Mouse (Mus musculus) midbrain, postnatal 0 days (tissue): Measurements from ENCODE around the gene Myh7. TPM values are rescaled to one million over a fixed set of nuclear protein-coding genes. Genes with fewer than 3 reads are reported as not detected.
"Not testable (repeated sequence)": the region's sequence is repeated elsewhere in the genome, so short reads cannot be mapped to it uniquely, and the experiment has no call there.

Experiments
- ATAC-seq: fragments of 200-750 bp; cut with Nextera tagmentation; 2 replicates; pipeline ENCODE4 v1.8.0; 2017; ENCODE audit warnings: moderate number of reproducible peaks, mild to moderate bottlenecking, moderate TSS enrichment, moderate library complexity; ENCODE audit not compliant: low FRiP score
- DNase-seq: peaks from one replicate; pipeline ENCODE4 v3.0.0-alpha.2; 2015; ENCODE audit warnings: low spot score
- H3K27ac ChIP-seq: fragments of 300-500 bp; sonication (generic); 2 replicates; pipeline ENCODE4 v1.5.1; 2014; ENCODE audit warnings: low read depth, mild to moderate bottlenecking, low read length, mixed read lengths
- H3K27me3 ChIP-seq: fragments of 300-500 bp; sonication (generic); 2 replicates; pipeline ENCODE4 v1.6.1; 2014; ENCODE audit warnings: low read length, control low read depth, mixed read lengths; ENCODE audit not compliant: insufficient read depth
- H3K36me3 ChIP-seq: fragments of 300-500 bp; sonication (generic); 2 replicates; pipeline ENCODE4 v1.6.1; 2014; ENCODE audit warnings: low read length, control low read depth, mixed read lengths; ENCODE audit not compliant: insufficient read depth
- H3K4me1 ChIP-seq: fragments of 300-500 bp; sonication (generic); 2 replicates; pipeline ENCODE4 v1.6.1; 2014; ENCODE audit warnings: mild to moderate bottlenecking, control low read depth, antibody characterized with exemption, low read length, mixed read lengths; ENCODE audit not compliant: insufficient read depth
- H3K4me2 ChIP-seq: fragments of 300-500 bp; sonication (generic); 2 replicates; pipeline ENCODE4 v1.6.1; 2014; ENCODE audit warnings: low read depth, mild to moderate bottlenecking, low read length, mixed read lengths; ENCODE audit not compliant: poor library complexity, severe bottlenecking
- H3K4me3 ChIP-seq: fragments of 300-500 bp; sonication (generic); 2 replicates; pipeline ENCODE4 v1.5.1; 2014; ENCODE audit warnings: low read depth, mild to moderate bottlenecking, low read length, moderate library complexity
- H3K9ac ChIP-seq: fragments of 300-500 bp; sonication (generic); replicated peaks from 2 replicates; pipeline ENCODE4 v1.6.1; 2014; ENCODE audit warnings: mild to moderate bottlenecking, low read length, moderate library complexity, mixed read lengths; ENCODE audit not compliant: poor library complexity, severe bottlenecking
- H3K9me3 ChIP-seq: fragments of 300-500 bp; sonication (generic); 2 replicates; pipeline ENCODE4 v1.6.1; 2016; ENCODE audit warnings: low read length, control low read depth
- CTCF ChIP-seq: IDR thresholded peaks from 2 replicates; pipeline ENCODE4 v1.5.1; 2016; ENCODE audit warnings: antibody characterized with exemption, mild to moderate bottlenecking
- WGBS: fragments of 180-500 bp; shearing (Covaris S2); extraction: QIAGEN DNeasy Blood & Tissue Kit; methylation state at CpG from one replicate; pipeline ENCODE4 v1.1.7; 2014; 5-methylcytosine and 5-hydroxymethylcytosine counted together
- polyA plus RNA-seq: library from polyadenylated mRNA; unstranded; fragments of >200 nt; fragmentation: Nextera tagmentation; extraction: Ambion mirVana; gene quantifications from 2 replicates; pipeline ENCODE4 v1.2.1, GENCODE M21; 2015
- total RNA-seq: library from RNA; depleted of rRNA; stranded (reverse); fragments of >200 nt; gene quantifications from 2 replicates; pipeline ENCODE4 v1.2.3, GENCODE M21; 2014

The Myh7 gene
- total and polyA plus RNA-seq, 2 experiments from 2014 or later: 3.2 to 9.6 TPM

- H3K9me3 ChIP-seq: no peaks in the 10 kb centered on the region
- DNase-seq: no peak
- no peak overlapping the region for H3K27ac ChIP-seq
- TF ChIP-seq CTCF: no peak
- H3K9ac ChIP-seq: no peak overlapping the region
- H3K36me3 ChIP-seq: no peaks in the 10 kb centered on the region
- peaks cover 1% of the 10 kb centered on the region; the same call in 1 of the 2 replicates for H3K4me1 ChIP-seq
- ATAC-seq: no peak
- 50% methylated on average over 12 of the region's 12 CpGs for WGBS
- no peaks in the 10 kb centered on the region for H3K27me3 ChIP-seq
- no peak overlapping the region for H3K4me3 ChIP-seq
- H3K4me2 ChIP-seq: no peak overlapping the region
Measured at GRCm38 (mm10) chr14:55001938-55002686, 7.7 kb upstream of the Myh7 start.

DNA sequence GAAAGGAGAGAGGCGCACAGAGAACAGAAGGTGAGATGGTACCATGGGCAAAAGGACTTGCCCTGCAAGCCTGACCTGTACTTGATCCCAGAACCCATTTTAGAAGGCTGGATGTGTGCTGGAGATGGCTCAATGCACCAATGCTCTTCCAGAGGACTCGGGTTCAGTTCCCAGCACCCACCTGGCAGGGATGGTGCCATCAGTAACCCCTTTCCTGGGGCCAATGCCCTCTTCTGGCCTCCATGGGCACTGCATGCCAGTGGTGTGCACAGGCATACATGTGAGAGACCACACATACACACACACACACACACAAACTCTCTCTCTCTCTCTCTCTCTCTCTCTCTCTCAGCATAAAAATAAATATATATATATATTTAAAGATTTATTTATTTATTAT is 7.0 kb upstream of the Myh7 start:
- H3K4me3 ChIP-seq: no peak overlapping the region
- H3K4me2 ChIP-seq: no peak overlapping the region
- peaks cover 7% of the 10 kb centered on the region for H3K4me1 ChIP-seq
- no peaks in the 10 kb centered on the region for H3K9me3 ChIP-seq
- DNase-seq (no peak), ATAC-seq (no peak)
- H3K36me3 ChIP-seq: no peaks in the 10 kb centered on the region
- H3K9ac ChIP-seq: no peak overlapping the region
- H3K27ac ChIP-seq: no peak overlapping the region
- 100% methylated on average over 2 of the region's 2 CpGs for WGBS
- no peak; the same call in 1 of the 2 replicates for TF ChIP-seq CTCF
- H3K27me3 ChIP-seq: no peaks in the 10 kb centered on the region

- H3K9me3 ChIP-seq: no peaks in the 10 kb centered on the region
- H3K27ac ChIP-seq: no peak overlapping the region
- no peaks in the 10 kb centered on the region for H3K36me3 ChIP-seq
- H3K27me3 ChIP-seq: no peaks in the 10 kb centered on the region
- ATAC-seq (no peak), DNase-seq (no peak)
- no peak overlapping the region for H3K4me3 ChIP-seq
- no peak overlapping the region for H3K9ac ChIP-seq
- TF ChIP-seq CTCF: no peak
- WGBS: 89% methylated on average over 6 of the region's 6 CpGs
- H3K4me2 ChIP-seq: no peak overlapping the region
- H3K4me1 ChIP-seq: peaks cover 10% of the 10 kb centered on the region
Measured at GRCm38 (mm10) chr14:55000814-55001213, 6.4 kb upstream of the Myh7 start.

- WGBS: 78% methylated on average over 5 of the region's 5 CpGs
Measured at GRCm38 (mm10) chr14:54999868-55000267, 5.4 kb upstream of the Myh7 start.

DNA sequence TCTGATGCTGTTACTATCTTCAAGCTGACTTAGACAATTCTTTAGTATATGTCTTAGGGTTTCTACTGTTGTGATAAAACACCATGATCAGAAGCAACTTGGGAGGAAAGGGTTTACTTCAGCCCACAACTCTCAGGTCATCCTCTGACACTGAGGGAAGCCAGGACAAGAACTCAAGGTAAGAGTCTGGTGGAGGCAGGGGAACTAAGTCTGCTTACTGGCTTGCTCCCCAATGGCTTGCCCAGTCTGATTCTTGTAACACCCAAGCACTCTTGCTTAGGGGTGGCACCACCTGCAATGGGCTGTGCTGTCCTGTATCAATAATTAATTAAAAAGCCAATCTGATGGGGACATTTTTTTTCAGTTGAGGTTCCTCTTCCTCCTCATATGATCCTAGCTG is 4.3 kb upstream of the Myh7 start:
- Histone ChIP-seq H3K27ac (no peak overlapping the region), H3K27me3 (no peaks in the 10 kb centered on the region), H3K36me3 (no peaks in the 10 kb centered on the region), H3K4me3 (no peak overlapping the region), H3K4me2 (no peak overlapping the region), H3K9ac (no peak overlapping the region), H3K9me3 (no peaks in the 10 kb centered on the region), H3K4me1 (peaks cover 27% of the 10 kb centered on the region)
- DNase-seq: no peak
- no peak for ATAC-seq
- no peak for TF ChIP-seq CTCF

More at GRCm38 (mm10) chr14:54999868-55000267, 5.4 kb upstream of the Myh7 start:
- not testable (repeated sequence) for H3K27me3 ChIP-seq, H3K4me3 ChIP-seq, H3K27ac ChIP-seq, H3K36me3 ChIP-seq, H3K9ac ChIP-seq, H3K4me2 ChIP-seq, H3K9me3 ChIP-seq, ATAC-seq
- peaks cover 19% of the 10 kb centered on the region for H3K4me1 ChIP-seq
- peak; percentile 68 for TF ChIP-seq CTCF
- DNase-seq: peak; percentile 45

DNA sequence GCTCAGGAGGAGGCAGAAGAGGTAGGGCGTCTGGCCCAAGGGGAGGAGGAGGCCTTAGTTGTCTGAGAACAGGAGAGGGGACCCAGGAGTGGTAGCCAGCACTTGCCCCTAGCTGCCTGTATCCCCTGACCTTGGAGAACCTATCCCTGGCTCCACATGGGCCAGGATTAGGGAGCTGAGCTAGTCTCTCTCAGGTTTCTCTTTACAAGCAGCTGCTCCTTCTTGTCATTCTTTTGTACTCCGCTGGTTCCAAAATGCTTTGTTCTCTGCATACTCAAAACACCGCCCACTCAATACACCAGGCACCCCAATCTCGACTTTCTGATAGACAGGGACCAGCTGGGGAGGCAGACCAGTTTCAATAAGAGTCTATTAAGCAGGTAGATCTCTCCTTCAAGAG is 2.9 kb upstream of the Myh7 start:
- Histone ChIP-seq H3K4me3 (no peak overlapping the region), H3K4me1 (peaks cover 27% of the 10 kb centered on the region), H3K9ac (no peak overlapping the region), H3K4me2 (no peak overlapping the region), H3K9me3 (no peaks in the 10 kb centered on the region), H3K27ac (no peak overlapping the region), H3K27me3 (no peaks in the 10 kb centered on the region), H3K36me3 (no peaks in the 10 kb centered on the region)
- DNase-seq (no peak), ATAC-seq (no peak)
- 32% methylated on average over 4 of the region's 4 CpGs for WGBS
- TF ChIP-seq CTCF: no peak
